Mouse (Mus musculus): ENCODE results near the gene Kcnh5. TPM values are rescaled to one million over a fixed set of nuclear protein-coding genes. Genes with fewer than 3 reads are reported as not detected.

The Kcnh5 gene
- polyA plus RNA-seq, 1 experiment: 11.5 TPM

DNA sequence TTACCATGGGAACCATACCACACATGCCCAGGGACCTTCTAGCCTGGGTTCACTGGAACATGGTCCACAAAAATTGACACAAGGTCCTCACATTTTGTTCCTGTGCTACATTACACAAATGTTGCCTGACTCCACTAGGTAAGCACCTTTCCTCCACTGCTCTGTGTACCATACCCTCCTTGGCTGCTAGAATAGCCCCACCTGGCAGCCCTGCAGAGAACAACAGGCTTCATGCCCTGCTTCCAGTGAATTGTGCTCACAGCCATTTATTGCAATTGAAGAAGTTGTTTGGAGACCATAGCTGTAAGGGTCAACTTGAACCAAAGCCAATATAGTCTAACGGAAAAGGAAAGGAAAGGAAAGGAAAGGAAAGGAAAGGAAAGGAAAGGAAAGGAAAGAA, 37.3 kb downstream of the Kcnh5 start:
- TF ChIP-seq POLR2A (IDR thresholded peaks at IDR 0.05; ENCODE audit: extremely low read depth, insufficient read depth, low read length) (no peak), CTCF (IDR thresholded peaks at IDR 0.05; ENCODE audit: extremely low read depth, insufficient read depth, low read length) (no peak)
- H3K4me1 ChIP-seq (ENCODE audit: control insufficient read depth, insufficient read depth, low read length): no peaks in the 10 kb centered on the region
- no peak overlapping the region for H3K27ac ChIP-seq (ENCODE audit: insufficient read depth, low read length)
- no peak overlapping the region for H3K4me3 ChIP-seq (ENCODE audit: insufficient read depth, low read length)

GRCm38 (mm10) chr12:75091921-75092320, 85.2 kb downstream of the Kcnh5 start:
- peaks cover 2% of the 10 kb centered on the region; the same call in 1 of the 2 replicates for H3K4me1 ChIP-seq (ENCODE audit: control insufficient read depth, insufficient read depth, low read length)
- no peak for TF ChIP-seq POLR2A (IDR thresholded peaks at IDR 0.05; ENCODE audit: extremely low read depth, insufficient read depth, low read length)
- no peak for TF ChIP-seq CTCF (IDR thresholded peaks at IDR 0.05; ENCODE audit: extremely low read depth, insufficient read depth, low read length)
- no peak overlapping the region for H3K27ac ChIP-seq (ENCODE audit: insufficient read depth, low read length)

GRCm38 (mm10) chr12:75090957-75091356, 86.2 kb downstream of the Kcnh5 start:
- TF ChIP-seq POLR2A (IDR thresholded peaks at IDR 0.05; ENCODE audit: extremely low read depth, insufficient read depth, low read length) (no peak), CTCF (IDR thresholded peaks at IDR 0.05; ENCODE audit: extremely low read depth, insufficient read depth, low read length) (no peak)

More at GRCm38 (mm10) chr12:75091921-75092320, 85.2 kb downstream of the Kcnh5 start:
- no peak overlapping the region for H3K4me3 ChIP-seq (ENCODE audit: insufficient read depth, low read length)

GRCm38 (mm10) chr12:75077175-75077574, 100.0 kb downstream of the Kcnh5 start:
- H3K4me3 ChIP-seq (ENCODE audit: insufficient read depth, low read length): no peak overlapping the region
- H3K27ac ChIP-seq (ENCODE audit: insufficient read depth, low read length): no peak overlapping the region
- peaks cover 1% of the 10 kb centered on the region; the same call in 1 of the 2 replicates for H3K4me1 ChIP-seq (ENCODE audit: control insufficient read depth, insufficient read depth, low read length)
- no peak for TF ChIP-seq CTCF (IDR thresholded peaks at IDR 0.05; ENCODE audit: extremely low read depth, insufficient read depth, low read length)
- no peak for TF ChIP-seq POLR2A (IDR thresholded peaks at IDR 0.05; ENCODE audit: extremely low read depth, insufficient read depth, low read length)

More at GRCm38 (mm10) chr12:75090957-75091356, 86.2 kb downstream of the Kcnh5 start:
- H3K27ac ChIP-seq (ENCODE audit: insufficient read depth, low read length): no peak overlapping the region
- H3K4me1 ChIP-seq (ENCODE audit: control insufficient read depth, insufficient read depth, low read length): peaks cover 2% of the 10 kb centered on the region; the same call in 1 of the 2 replicates
- no peak overlapping the region for H3K4me3 ChIP-seq (ENCODE audit: insufficient read depth, low read length)

DNA sequence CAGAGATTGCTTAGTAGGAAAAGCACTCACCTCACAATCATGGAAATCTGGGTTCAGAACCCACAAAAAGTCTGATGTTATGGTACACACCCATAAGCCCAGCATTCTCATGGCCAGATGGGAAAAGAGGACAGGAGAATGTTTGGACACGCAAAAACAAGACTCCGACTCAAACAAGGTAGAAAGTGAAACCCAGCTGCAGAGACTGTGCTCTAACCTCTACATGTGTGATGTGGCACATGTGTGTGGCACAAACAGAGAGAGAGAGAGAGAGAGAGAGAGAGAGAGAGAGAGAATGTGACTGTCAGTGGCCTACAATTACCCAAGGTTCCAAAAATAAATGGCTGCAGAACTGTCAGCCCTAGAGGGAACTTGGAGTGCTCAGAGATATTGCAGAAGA, 106.1 kb downstream of the Kcnh5 start:
- peaks cover 1% of the 10 kb centered on the region; the same call in 1 of the 2 replicates for H3K4me1 ChIP-seq (ENCODE audit: control insufficient read depth, insufficient read depth, low read length)

DNA sequence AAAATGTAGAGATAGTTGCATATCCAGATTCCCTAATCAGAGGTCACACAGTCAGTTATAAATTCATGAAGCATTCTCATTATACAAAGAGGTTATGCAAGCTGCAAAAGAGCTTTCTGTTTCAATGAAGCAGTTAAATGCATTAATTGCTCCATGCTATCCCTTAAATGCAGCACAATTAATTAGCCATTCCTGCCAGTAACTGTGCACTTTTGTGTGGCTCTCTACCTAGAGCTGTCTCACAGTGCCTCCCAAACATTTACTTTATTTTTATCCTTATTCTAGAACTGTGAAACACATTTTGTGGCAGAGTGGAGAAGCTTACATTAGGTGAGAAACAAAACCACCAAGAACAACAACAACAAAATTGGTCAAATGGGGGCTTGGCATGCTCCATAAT, 114.6 kb downstream of the Kcnh5 start:
- Histone ChIP-seq H3K27ac (ENCODE audit: insufficient read depth, low read length) (no peak overlapping the region), H3K4me1 (ENCODE audit: control insufficient read depth, insufficient read depth, low read length) (peaks cover 7% of the 10 kb centered on the region; the same call in 1 of the 2 replicates), H3K4me3 (ENCODE audit: insufficient read depth, low read length) (no peak overlapping the region)
- no peak for TF ChIP-seq POLR2A (IDR thresholded peaks at IDR 0.05; ENCODE audit: extremely low read depth, insufficient read depth, low read length)
- no peak for TF ChIP-seq CTCF (IDR thresholded peaks at IDR 0.05; ENCODE audit: extremely low read depth, insufficient read depth, low read length)

More for the DNA sequence above, 106.1 kb downstream of the Kcnh5 start:
- no peak overlapping the region for H3K27ac ChIP-seq (ENCODE audit: insufficient read depth, low read length)
- TF ChIP-seq CTCF (IDR thresholded peaks at IDR 0.05; ENCODE audit: extremely low read depth, insufficient read depth, low read length) (no peak), POLR2A (IDR thresholded peaks at IDR 0.05; ENCODE audit: extremely low read depth, insufficient read depth, low read length) (no peak)
- no peak overlapping the region for H3K4me3 ChIP-seq (ENCODE audit: insufficient read depth, low read length)

DNA sequence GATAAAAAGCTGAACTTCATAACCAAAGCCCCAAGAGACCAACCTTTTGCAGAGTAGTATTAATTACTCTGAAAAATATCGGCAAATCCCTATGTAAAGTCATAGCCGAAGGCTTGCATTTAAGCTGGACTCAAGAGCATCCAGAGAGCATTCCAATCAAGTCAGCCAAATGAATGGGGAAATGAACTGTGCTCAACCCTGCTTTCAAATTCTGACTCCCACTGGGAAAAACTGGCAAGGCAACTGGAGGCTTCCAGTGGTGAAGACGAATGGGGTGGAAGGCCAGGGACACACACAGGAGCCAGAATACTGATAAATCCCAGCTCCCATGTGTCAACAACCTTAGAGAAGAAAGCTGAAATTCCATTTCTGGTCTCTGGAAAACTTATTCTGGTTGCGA, 115.4 kb downstream of the Kcnh5 start:
- no peak overlapping the region for H3K27ac ChIP-seq (ENCODE audit: insufficient read depth, low read length)
- TF ChIP-seq POLR2A (IDR thresholded peaks at IDR 0.05; ENCODE audit: extremely low read depth, insufficient read depth, low read length): no peak
- no peak for TF ChIP-seq CTCF (IDR thresholded peaks at IDR 0.05; ENCODE audit: extremely low read depth, insufficient read depth, low read length)
- H3K4me1 ChIP-seq (ENCODE audit: control insufficient read depth, insufficient read depth, low read length): peaks cover 7% of the 10 kb centered on the region; the same call in 1 of the 2 replicates
- no peak overlapping the region for H3K4me3 ChIP-seq (ENCODE audit: insufficient read depth, low read length)

GRCm38 (mm10) chr12:75053731-75054130, 123.4 kb downstream of the Kcnh5 start:
- TF ChIP-seq POLR2A (IDR thresholded peaks at IDR 0.05; ENCODE audit: extremely low read depth, insufficient read depth, low read length) (no peak), CTCF (IDR thresholded peaks at IDR 0.05; ENCODE audit: extremely low read depth, insufficient read depth, low read length) (no peak)
- Histone ChIP-seq H3K4me1 (ENCODE audit: control insufficient read depth, insufficient read depth, low read length) (peaks cover 2% of the 10 kb centered on the region; the same call in 1 of the 2 replicates), H3K4me3 (ENCODE audit: insufficient read depth, low read length) (no peak overlapping the region), H3K27ac (ENCODE audit: insufficient read depth, low read length) (no peak overlapping the region)

- Histone ChIP-seq H3K4me3 (ENCODE audit: insufficient read depth, low read length) (no peak overlapping the region), H3K4me1 (ENCODE audit: control insufficient read depth, insufficient read depth, low read length) (peaks cover 2% of the 10 kb centered on the region; the same call in 1 of the 2 replicates), H3K27ac (ENCODE audit: insufficient read depth, low read length) (no peak overlapping the region)
- TF ChIP-seq POLR2A (IDR thresholded peaks at IDR 0.05; ENCODE audit: extremely low read depth, insufficient read depth, low read length) (no peak), CTCF (IDR thresholded peaks at IDR 0.05; ENCODE audit: extremely low read depth, insufficient read depth, low read length) (no peak)
Observed at GRCm38 (mm10) chr12:75036694-75037093, 140.4 kb downstream of the Kcnh5 start.
